Mouse (Mus musculus) liver, adult 2 months (tissue): ENCODE results near the gene 4930442H23Rik.

Experiments
- CTCF ChIP-seq: fragments of 200-500 bp; IDR thresholded peaks from 2 replicates; pipeline ENCODE4 v1.5.1; 2011; ENCODE audit warnings: low read depth, low read length, control low read depth
- POLR2A ChIP-seq: fragments of 200-500 bp; IDR thresholded peaks from 2 replicates; pipeline ENCODE4 v1.6.1; 2011; ENCODE audit warnings: low read length, control low read depth; ENCODE audit not compliant: insufficient read depth; ENCODE audit errors: extremely low read depth

GRCm38 (mm10) chr10:81178927-81179326, 4.7 kb downstream of the 4930442H23Rik start:
- TF ChIP-seq CTCF: no peak
- TF ChIP-seq POLR2A: no peak
